Mouse (Mus musculus): ENCODE measurements at regions not wholly inside any gene's neighbourhood (a gene's known extent, or its start where the extent isn't known, plus 50 kb on each side); places are given as distances from the start of the nearest gene placed in this dataset.

- H3K9me3 ChIP-seq (ENCODE audit: control insufficient read depth, low read length) = no peaks in the 10 kb centered on the region
- WGBS = 90% methylated on average over 2 of the region's 2 CpGs
- no peaks in the 10 kb centered on the region for H3K27me3 ChIP-seq (replicated peaks; ENCODE audit: control insufficient read depth, insufficient read depth, low read length)
- no peak overlapping the region for H3K9ac ChIP-seq (ENCODE audit: low read depth, low read length)
- no peak overlapping the region for H3K27ac ChIP-seq (ENCODE audit: low read depth, low read length)
- H3K4me2 ChIP-seq (ENCODE audit: low read length) = no peak overlapping the region
- no peaks in the 10 kb centered on the region for H3K36me3 ChIP-seq (ENCODE audit: control insufficient read depth, insufficient read depth, low read length)
- ATAC-seq = no peak
- no peak overlapping the region for H3K4me3 ChIP-seq (ENCODE audit: low read length)
- H3K4me1 ChIP-seq (ENCODE audit: control insufficient read depth, insufficient read depth, low read depth, low read length) = no peaks in the 10 kb centered on the region
Observed at GRCm38 (mm10) chr16:76194291-76194690, 172.2 kb upstream of the Samsn1 start.

- Histone ChIP-seq H3K27ac (ENCODE audit: low read depth, low read length) (no peak overlapping the region), H3K36me3 (ENCODE audit: control insufficient read depth, insufficient read depth, low read length) (no peaks in the 10 kb centered on the region), H3K4me3 (ENCODE audit: low read length) (no peak overlapping the region), H3K27me3 (replicated peaks; ENCODE audit: control insufficient read depth, insufficient read depth, low read length) (no peaks in the 10 kb centered on the region), H3K4me2 (ENCODE audit: low read length) (no peak overlapping the region), H3K9me3 (ENCODE audit: control insufficient read depth, low read length) (no peaks in the 10 kb centered on the region), H3K9ac (ENCODE audit: low read depth, low read length) (no peak overlapping the region), H3K4me1 (ENCODE audit: control insufficient read depth, insufficient read depth, low read depth, low read length) (no peaks in the 10 kb centered on the region)
- ATAC-seq = no peak
- 84% methylated on average over 10 of the region's 10 CpGs for WGBS
Observed at GRCm38 (mm10) chr16:76191135-76191534, 169.1 kb upstream of the Samsn1 start.

DNA sequence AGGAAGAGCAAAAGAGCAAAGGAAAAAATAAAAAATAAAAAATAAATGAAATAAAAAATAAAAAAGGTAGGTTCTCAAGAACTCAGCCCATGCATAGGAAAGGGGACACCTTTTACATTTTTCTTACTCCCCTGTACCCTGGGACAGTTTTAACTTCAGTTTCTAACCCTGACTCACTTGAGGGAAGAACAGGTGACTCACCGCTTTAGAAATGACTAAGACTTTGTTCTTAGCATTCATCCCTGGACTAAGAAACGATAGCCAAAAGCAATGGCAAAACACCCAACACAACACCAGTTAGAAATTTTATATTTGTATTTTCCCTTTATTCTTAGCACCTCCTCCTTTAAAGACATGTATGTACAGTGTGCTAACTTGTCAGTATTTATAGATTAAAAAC is 161.5 kb upstream of the Samsn1 start:
- no peak overlapping the region for H3K4me3 ChIP-seq (ENCODE audit: low read length)
- no peak overlapping the region for H3K27ac ChIP-seq (ENCODE audit: low read depth, low read length)
- H3K9me3 ChIP-seq (ENCODE audit: control insufficient read depth, low read length) = no peaks in the 10 kb centered on the region
- ATAC-seq = no peak
- H3K36me3 ChIP-seq (ENCODE audit: control insufficient read depth, insufficient read depth, low read length) = no peaks in the 10 kb centered on the region
- WGBS = 85% methylated on average over 2 of the region's 2 CpGs
- no peaks in the 10 kb centered on the region for H3K4me1 ChIP-seq (ENCODE audit: control insufficient read depth, insufficient read depth, low read depth, low read length)
- no peaks in the 10 kb centered on the region for H3K27me3 ChIP-seq (replicated peaks; ENCODE audit: control insufficient read depth, insufficient read depth, low read length)
- H3K9ac ChIP-seq (ENCODE audit: low read depth, low read length) = no peak overlapping the region
- H3K4me2 ChIP-seq (ENCODE audit: low read length) = no peak overlapping the region

DNA sequence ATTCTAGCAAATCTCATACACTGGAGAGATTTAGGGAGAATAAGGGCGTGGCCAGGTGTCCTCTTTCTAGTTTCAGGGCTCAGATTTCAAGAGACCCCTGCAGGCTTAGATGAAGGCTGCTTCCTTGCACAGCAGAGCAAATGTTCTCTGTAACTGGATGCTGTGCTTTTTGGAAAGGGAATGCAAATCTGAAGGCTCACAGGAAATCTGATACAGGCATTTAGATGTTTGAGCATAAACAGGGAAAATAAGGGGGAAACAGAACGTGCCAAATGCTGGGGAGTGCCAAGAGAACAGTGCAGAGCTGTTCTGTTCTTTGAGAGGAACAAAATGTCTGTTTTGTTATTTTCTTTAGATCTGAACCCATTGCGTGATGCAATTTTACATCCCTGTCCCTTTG is 161.0 kb upstream of the Samsn1 start:
- ATAC-seq = no peak
- WGBS = 32% methylated on average over 3 of the region's 3 CpGs
- Histone ChIP-seq H3K27me3 (replicated peaks; ENCODE audit: control insufficient read depth, insufficient read depth, low read length) (no peaks in the 10 kb centered on the region), H3K4me2 (ENCODE audit: low read length) (no peak overlapping the region), H3K9me3 (ENCODE audit: control insufficient read depth, low read length) (no peaks in the 10 kb centered on the region), H3K4me3 (ENCODE audit: low read length) (no peak overlapping the region), H3K9ac (ENCODE audit: low read depth, low read length) (no peak overlapping the region), H3K27ac (ENCODE audit: low read depth, low read length) (no peak overlapping the region), H3K4me1 (ENCODE audit: control insufficient read depth, insufficient read depth, low read depth, low read length) (no peaks in the 10 kb centered on the region), H3K36me3 (ENCODE audit: control insufficient read depth, insufficient read depth, low read length) (no peaks in the 10 kb centered on the region)

DNA sequence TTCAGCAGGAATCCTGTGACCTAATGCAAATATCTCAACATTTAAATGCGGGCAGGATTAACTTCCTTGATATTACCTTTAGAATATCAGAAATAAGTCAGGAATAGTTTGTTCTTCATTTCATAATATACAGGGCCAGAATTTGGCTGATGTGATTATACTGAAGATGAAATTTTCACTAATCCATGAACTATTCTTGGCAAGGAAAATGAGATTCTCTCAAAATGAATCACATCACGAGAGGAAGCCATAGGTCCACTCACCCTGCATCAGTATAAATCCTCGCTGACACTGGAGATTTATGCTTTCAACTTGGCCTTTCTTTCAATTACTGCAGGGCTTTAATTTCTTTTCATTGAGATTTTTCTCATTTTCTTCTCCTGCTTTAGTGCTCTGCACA is 159.5 kb upstream of the Samsn1 start:
- no peak overlapping the region for H3K4me2 ChIP-seq (ENCODE audit: low read length)
- no peak overlapping the region for H3K4me3 ChIP-seq (ENCODE audit: low read length)
- 85% methylated on average over 3 of the region's 3 CpGs for WGBS
- no peaks in the 10 kb centered on the region for H3K9me3 ChIP-seq (ENCODE audit: control insufficient read depth, low read length)
- H3K9ac ChIP-seq (ENCODE audit: low read depth, low read length) = no peak overlapping the region
- no peaks in the 10 kb centered on the region for H3K27me3 ChIP-seq (replicated peaks; ENCODE audit: control insufficient read depth, insufficient read depth, low read length)
- H3K27ac ChIP-seq (ENCODE audit: low read depth, low read length) = no peak overlapping the region
- no peaks in the 10 kb centered on the region for H3K36me3 ChIP-seq (ENCODE audit: control insufficient read depth, insufficient read depth, low read length)
- no peaks in the 10 kb centered on the region for H3K4me1 ChIP-seq (ENCODE audit: control insufficient read depth, insufficient read depth, low read depth, low read length)
- ATAC-seq = no peak

- H3K36me3 ChIP-seq (ENCODE audit: control insufficient read depth, insufficient read depth, low read length) = no peaks in the 10 kb centered on the region
- no peak overlapping the region for H3K9ac ChIP-seq (ENCODE audit: low read depth, low read length)
- H3K4me2 ChIP-seq (ENCODE audit: low read length) = no peak overlapping the region
- no peaks in the 10 kb centered on the region for H3K27me3 ChIP-seq (replicated peaks; ENCODE audit: control insufficient read depth, insufficient read depth, low read length)
- no peaks in the 10 kb centered on the region for H3K4me1 ChIP-seq (ENCODE audit: control insufficient read depth, insufficient read depth, low read depth, low read length)
- WGBS = 80% methylated on average over 2 of the region's 2 CpGs
- no peak for ATAC-seq
- H3K4me3 ChIP-seq (ENCODE audit: low read length) = no peak overlapping the region
- no peak overlapping the region for H3K27ac ChIP-seq (ENCODE audit: low read depth, low read length)
- no peaks in the 10 kb centered on the region; the same call in 1 of the 2 replicates for H3K9me3 ChIP-seq (ENCODE audit: control insufficient read depth, low read length)
Observed at GRCm38 (mm10) chr16:76167651-76168050, 145.6 kb upstream of the Samsn1 start.

- no peak overlapping the region for H3K27ac ChIP-seq (ENCODE audit: low read depth, low read length)
- H3K36me3 ChIP-seq (ENCODE audit: control insufficient read depth, insufficient read depth, low read length) = no peaks in the 10 kb centered on the region
- H3K4me1 ChIP-seq (ENCODE audit: control insufficient read depth, insufficient read depth, low read depth, low read length) = no peaks in the 10 kb centered on the region
- H3K27me3 ChIP-seq (replicated peaks; ENCODE audit: control insufficient read depth, insufficient read depth, low read length) = no peaks in the 10 kb centered on the region
- no peak overlapping the region for H3K4me2 ChIP-seq (ENCODE audit: low read length)
- no peak overlapping the region for H3K9ac ChIP-seq (ENCODE audit: low read depth, low read length)
- no peak for ATAC-seq
- H3K9me3 ChIP-seq (ENCODE audit: control insufficient read depth, low read length) = no peaks in the 10 kb centered on the region
- H3K4me3 ChIP-seq (ENCODE audit: low read length) = no peak overlapping the region
- WGBS = 64% methylated on average over 5 of the region's 5 CpGs
Observed at GRCm38 (mm10) chr16:76160879-76161278, 138.8 kb upstream of the Samsn1 start.

DNA sequence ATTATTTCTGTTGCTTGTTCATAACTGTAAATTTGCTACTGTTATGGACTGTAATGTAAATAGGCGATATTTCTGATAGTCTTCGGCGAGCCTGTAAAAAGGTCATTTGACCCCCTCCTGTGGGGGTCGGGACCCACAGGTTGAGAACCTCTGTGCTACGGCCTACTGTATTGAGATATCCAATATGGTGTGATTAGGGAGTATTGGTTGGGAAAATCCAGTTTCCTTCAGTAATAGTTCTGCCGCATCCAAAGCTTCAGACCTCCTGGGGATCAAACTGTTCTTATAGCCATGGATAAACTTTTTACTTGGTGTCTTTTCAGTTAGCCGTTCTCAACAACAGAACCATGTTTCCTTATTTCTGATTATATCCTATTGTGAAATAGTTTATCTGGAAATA is 136.5 kb upstream of the Samsn1 start:
- no peaks in the 10 kb centered on the region for H3K4me1 ChIP-seq (ENCODE audit: control insufficient read depth, insufficient read depth, low read depth, low read length)
- H3K27me3 ChIP-seq (replicated peaks; ENCODE audit: control insufficient read depth, insufficient read depth, low read length) = no peaks in the 10 kb centered on the region
- H3K27ac ChIP-seq (ENCODE audit: low read depth, low read length) = no peak overlapping the region
- H3K9me3 ChIP-seq (ENCODE audit: control insufficient read depth, low read length) = no peaks in the 10 kb centered on the region
- no peaks in the 10 kb centered on the region for H3K36me3 ChIP-seq (ENCODE audit: control insufficient read depth, insufficient read depth, low read length)
- H3K9ac ChIP-seq (ENCODE audit: low read depth, low read length) = no peak overlapping the region
- 97% methylated on average over 7 of the region's 7 CpGs for WGBS
- H3K4me3 ChIP-seq (ENCODE audit: low read length) = no peak overlapping the region
- H3K4me2 ChIP-seq (ENCODE audit: low read length) = no peak overlapping the region
- no peak for ATAC-seq

- Histone ChIP-seq H3K4me2 (ENCODE audit: low read length) (no peak overlapping the region; the same call in 1 of the 2 replicates), H3K4me3 (ENCODE audit: low read length) (no peak overlapping the region), H3K9me3 (ENCODE audit: control insufficient read depth, low read length) (no peaks in the 10 kb centered on the region), H3K4me1 (ENCODE audit: control insufficient read depth, insufficient read depth, low read depth, low read length) (no peaks in the 10 kb centered on the region), H3K36me3 (ENCODE audit: control insufficient read depth, insufficient read depth, low read length) (no peaks in the 10 kb centered on the region), H3K27ac (ENCODE audit: low read depth, low read length) (no peak overlapping the region), H3K9ac (ENCODE audit: low read depth, low read length) (no peak overlapping the region), H3K27me3 (replicated peaks; ENCODE audit: control insufficient read depth, insufficient read depth, low read length) (no peaks in the 10 kb centered on the region)
- peak; percentile 68 for ATAC-seq
- WGBS = 51% methylated on average over 12 of the region's 12 CpGs
Observed at GRCm38 (mm10) chr16:76153766-76154525, 131.9 kb upstream of the Samsn1 start.

Measured in hindbrain, embryonic 16.5 days (tissue).